Mouse (Mus musculus) cerebellum, adult 11-12 months (tissue): ENCODE results near the gene Vmn1r35.
"Not testable (repeated sequence)": the region's sequence is repeated elsewhere in the genome, so short reads cannot be mapped to it uniquely, and the experiment has no call there.

Experiments used
- DNase-seq: peaks from one replicate; pipeline ENCODE4 v3.0.0; 2022

The Vmn1r35 gene

DNA sequence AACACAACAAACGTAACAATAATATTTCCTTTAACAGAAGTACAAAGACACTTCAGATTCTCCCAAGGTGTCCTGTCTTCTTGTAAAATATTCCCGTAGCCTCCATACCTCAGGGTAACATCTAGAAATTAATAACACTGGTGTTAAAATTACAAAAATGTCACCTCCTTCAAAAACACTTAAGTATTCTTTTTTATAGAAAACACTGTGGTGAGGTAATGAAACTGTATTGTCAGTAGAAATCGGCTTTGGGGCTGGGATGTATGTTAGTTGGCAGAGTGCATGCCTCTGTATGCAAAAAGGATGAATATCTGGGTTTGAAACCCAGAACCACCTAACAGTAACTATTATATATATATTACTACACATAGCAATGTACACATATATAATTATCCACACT is at the start of gene Vmn1r35:
TSS of gene Vmn1r35 (minus strand) at position 101 of the 400 bp plus-strand sequence.
- DNase-seq: no peak

DNA sequence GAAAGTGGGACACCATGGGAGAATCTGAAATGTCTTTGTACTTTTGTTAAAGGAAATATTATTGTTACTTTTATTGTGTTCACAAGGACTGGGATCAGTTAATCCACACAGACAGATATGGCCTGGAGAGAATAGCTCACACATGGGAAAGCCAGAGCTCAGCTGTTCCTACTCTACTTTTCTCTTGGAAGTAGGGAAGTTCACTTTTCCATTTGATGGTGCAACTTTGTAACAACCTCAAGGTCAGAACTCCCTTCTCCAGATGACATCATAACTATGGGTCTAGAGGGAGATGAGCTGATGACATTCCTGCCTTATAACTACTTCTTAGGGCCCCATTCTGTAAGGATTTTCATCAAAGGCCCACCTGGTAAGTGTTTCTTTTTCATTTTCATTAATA is 43.4 kb upstream of the Vmn1r35 start, which contains the start of gene Vmn1r37:
TSS of gene Vmn1r37 (plus strand) at position 301 of the 400 bp plus-strand sequence.
- not testable (repeated sequence) for DNase-seq

DNA sequence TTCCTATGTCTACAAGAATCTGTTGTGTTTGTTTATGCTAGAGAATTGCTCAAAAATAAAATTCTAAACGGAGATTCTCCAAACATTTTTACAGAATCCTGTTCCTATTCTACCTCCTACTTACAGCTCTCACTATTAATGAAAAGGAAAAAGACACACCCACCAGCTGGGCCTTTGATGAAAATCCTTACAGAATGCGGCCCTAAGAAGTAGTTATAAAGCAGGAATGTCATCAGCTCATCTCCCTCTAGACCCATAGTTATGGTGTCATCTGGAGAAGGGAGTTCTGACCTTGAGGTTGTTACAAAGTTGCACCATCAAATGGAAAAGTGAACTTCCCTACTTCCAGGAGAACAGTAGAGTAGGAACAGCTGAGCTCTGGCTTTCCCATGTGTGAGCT is 33.4 kb upstream of the Vmn1r35 start, which contains the start of gene Vmn1r36:
TSS of gene Vmn1r36 (minus strand) at position 101 of the 400 bp plus-strand sequence.
- not testable (repeated sequence) for DNase-seq

DNA sequence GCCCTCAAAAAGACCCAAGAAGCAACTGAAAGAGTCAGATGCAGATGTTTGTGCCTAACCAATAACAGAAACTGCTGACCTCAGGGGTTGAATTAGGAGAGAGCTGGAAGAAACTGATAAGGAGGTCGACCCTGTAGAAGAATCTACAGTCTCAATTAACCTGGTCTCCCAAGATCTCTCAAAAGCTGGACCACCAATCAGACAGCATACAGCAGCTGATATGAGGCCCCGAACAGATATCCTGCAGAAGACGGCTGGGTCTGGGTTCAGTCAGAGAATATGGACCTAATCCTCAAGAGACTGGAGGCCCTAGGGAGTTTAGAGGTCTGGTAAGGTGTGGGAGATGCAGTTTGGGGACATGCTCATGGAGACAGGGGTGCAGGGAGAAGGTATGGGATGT is 28.1 kb upstream of the Vmn1r35 start:
- DNase-seq: no peak

DNA sequence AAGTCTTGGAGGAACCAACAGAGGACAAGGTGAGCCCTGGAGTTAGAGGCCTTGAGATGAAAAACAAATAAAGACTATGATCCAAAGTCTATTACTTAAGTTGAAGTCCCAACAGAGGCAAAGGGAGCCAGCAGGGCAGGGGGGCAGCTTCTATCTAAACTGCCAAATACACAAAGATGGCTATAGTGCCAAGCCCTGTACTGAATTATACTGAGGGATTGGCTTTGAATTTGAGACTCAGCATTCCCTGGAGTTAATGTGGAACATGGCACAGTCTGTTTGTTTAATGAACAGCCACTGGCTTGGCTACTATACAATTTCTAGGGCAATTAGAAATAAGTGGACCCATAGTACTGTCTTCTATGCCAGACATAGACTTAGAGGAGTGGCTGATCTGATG is 23.2 kb upstream of the Vmn1r35 start:
- DNase-seq: no peak

DNA sequence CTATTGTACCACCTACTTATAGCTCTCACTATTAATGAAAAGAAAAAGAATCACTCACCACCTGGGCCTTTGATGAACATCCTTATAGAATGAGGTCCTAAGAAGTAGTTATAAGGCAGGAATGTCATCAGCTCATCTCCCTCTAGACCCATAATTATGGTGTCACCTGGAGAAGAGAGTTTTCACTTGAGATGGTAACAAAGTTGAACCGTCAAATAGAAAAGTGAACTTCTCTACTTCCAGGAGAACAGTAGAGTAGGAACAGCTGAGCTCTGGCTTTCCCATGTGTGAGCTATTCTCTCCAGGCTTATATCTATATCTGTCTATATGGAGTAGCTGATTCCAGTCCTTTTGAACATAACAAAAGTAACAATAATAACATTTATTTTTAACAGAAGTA is 41.9 kb downstream of the Vmn1r35 start, which contains the start of gene Vmn1r34:
TSS of gene Vmn1r34 (minus strand) at position 101 of the 400 bp plus-strand sequence.
- DNase-seq: no peak
